Mouse (Mus musculus) stomach, embryonic 14.5 days (tissue): ENCODE data around the gene 1500009C09Rik. TPM values are rescaled to one million over a fixed set of nuclear protein-coding genes. Genes with fewer than 3 reads are reported as not detected.

ENCODE experiments used
- ATAC-seq: fragments of 200-750 bp; cut with Nextera tagmentation; 2 replicates; pipeline ENCODE4 v1.8.0; 2017; ENCODE audit warnings: low read depth, moderate TSS enrichment; ENCODE audit not compliant: insufficient number of reproducible peaks, insufficient read depth, low FRiP score
- H3K27ac ChIP-seq: fragments of 300-500 bp; sonication (generic); 2 replicates; pipeline ENCODE4 v1.5.1; 2014; ENCODE audit warnings: mild to moderate bottlenecking, low read length, moderate library complexity, mixed read lengths
- H3K27me3 ChIP-seq: fragments of 300-500 bp; sonication (generic); 2 replicates; pipeline ENCODE4 v1.6.1; 2014; ENCODE audit warnings: low read length, control low read depth, mixed read lengths; ENCODE audit not compliant: control insufficient read depth, insufficient read depth
- H3K36me3 ChIP-seq: fragments of 300-500 bp; sonication (generic); 2 replicates; pipeline ENCODE4 v1.6.1; 2014; ENCODE audit warnings: mild to moderate bottlenecking, control low read depth, low read length, moderate library complexity, mixed read lengths; ENCODE audit not compliant: control insufficient read depth, insufficient read depth
- H3K4me1 ChIP-seq: fragments of 300-500 bp; sonication (generic); 2 replicates; pipeline ENCODE4 v1.6.1; 2014; ENCODE audit warnings: low read length, control low read depth, mixed read lengths; ENCODE audit not compliant: control insufficient read depth, insufficient read depth
- H3K4me2 ChIP-seq: fragments of 300-500 bp; sonication (generic); replicated peaks from 2 replicates; pipeline ENCODE4 v1.6.1; 2014; ENCODE audit warnings: low read depth, low read length, control low read depth
- H3K4me3 ChIP-seq: fragments of 300-500 bp; sonication (generic); 2 replicates; pipeline ENCODE4 v1.5.1; 2014; ENCODE audit warnings: low read depth, low read length, control low read depth
- H3K9ac ChIP-seq: fragments of 300-500 bp; sonication (generic); replicated peaks from 2 replicates; pipeline ENCODE4 v1.6.1; 2014; ENCODE audit warnings: low read depth, mild to moderate bottlenecking, control low read depth, low read length, moderate library complexity, mixed read lengths
- H3K9me3 ChIP-seq: fragments of 300-500 bp; sonication (generic); 2 replicates; pipeline ENCODE4 v1.6.1; 2016; ENCODE audit warnings: low read depth, low read length, control low read depth; ENCODE audit not compliant: control insufficient read depth
- WGBS: fragments of 180-500 bp; shearing (Covaris S2); extraction: QIAGEN DNeasy Blood & Tissue Kit; methylation state at CpG from one replicate; pipeline ENCODE4 v1.1.7; 2014; 5-methylcytosine and 5-hydroxymethylcytosine counted together
- polyA plus RNA-seq: library from polyadenylated mRNA; unstranded; fragments of >200 nt; fragmentation: Nextera tagmentation; extraction: Ambion mirVana; gene quantifications from 2 replicates; pipeline ENCODE4 v1.2.1, GENCODE M21; 2014

1500009C09Rik gene
- polyA plus RNA-seq, 1 experiment from 2014 or later = not detected

DNA sequence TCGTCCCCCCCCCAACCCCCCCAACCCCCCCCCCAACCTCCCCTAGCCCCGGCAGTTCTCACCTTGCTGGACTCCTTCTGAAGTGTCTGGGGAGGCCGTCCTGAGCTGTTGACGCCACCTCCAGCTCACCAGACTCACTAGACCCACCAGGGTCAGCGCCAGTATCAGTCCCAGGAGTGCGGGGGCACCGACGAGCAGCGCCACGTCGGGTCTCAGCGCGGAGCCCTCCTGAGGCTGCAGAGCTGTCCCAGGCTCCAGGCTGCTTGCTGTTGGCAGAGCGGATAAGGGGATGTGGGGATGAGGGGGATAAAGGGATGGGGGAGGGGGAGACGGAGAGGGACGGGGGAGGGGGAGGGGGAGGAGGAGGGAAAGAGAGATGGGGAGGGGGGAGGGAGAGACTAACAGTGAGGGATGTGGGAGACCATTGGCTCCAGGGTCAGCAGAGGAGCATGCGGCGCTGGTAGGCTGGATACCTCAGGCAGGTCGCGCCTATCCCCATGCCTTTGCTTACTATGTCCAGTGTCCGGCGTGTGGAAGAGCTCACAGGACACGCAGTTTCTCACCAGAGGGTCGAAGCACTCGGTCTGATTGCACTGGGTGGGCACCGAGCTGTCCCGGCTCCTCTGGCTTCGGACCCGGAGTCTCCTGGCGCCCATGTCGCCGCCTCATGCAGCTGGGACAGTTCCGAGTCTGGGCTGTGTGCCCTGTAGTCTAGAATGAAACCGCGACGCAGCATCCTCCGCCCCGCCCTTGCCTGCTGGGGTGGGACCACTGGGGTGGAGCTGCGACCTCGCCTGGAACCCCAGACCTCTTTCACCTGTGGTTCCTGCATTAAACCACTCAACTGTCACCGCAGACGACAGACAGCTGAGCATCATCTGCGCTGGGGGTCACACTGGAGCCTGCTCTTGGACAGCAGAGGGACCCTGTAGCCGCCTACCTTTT is 28.3 kb upstream of the 1500009C09Rik start, which contains the start of gene Tnfrsf13c:
Gene Tnfrsf13c, minus strand, starts transcription at position 713 of the 945 bp plus-strand sequence.
- H3K4me3 ChIP-seq = peak within 1 kb of the TSS; percentile 20
- 2% methylated on average over 42 of the region's 44 CpGs for WGBS
- H3K4me1 ChIP-seq = no peaks in the 10 kb centered on the region
- no peak; the same call in 1 of the 2 replicates for ATAC-seq
- no peak within 1 kb of the TSS for H3K9ac ChIP-seq
- H3K4me2 ChIP-seq = peak within 1 kb of the TSS; percentile 40
- no peaks in the 10 kb centered on the region for H3K9me3 ChIP-seq
- no peaks in the 10 kb centered on the region for H3K36me3 ChIP-seq
- H3K27ac ChIP-seq = no peak within 1 kb of the TSS
- 0 out of 2 replicates have a peak, but pooled peaks cover 6% of the 10 kb centered on the region for H3K27me3 ChIP-seq

DNA sequence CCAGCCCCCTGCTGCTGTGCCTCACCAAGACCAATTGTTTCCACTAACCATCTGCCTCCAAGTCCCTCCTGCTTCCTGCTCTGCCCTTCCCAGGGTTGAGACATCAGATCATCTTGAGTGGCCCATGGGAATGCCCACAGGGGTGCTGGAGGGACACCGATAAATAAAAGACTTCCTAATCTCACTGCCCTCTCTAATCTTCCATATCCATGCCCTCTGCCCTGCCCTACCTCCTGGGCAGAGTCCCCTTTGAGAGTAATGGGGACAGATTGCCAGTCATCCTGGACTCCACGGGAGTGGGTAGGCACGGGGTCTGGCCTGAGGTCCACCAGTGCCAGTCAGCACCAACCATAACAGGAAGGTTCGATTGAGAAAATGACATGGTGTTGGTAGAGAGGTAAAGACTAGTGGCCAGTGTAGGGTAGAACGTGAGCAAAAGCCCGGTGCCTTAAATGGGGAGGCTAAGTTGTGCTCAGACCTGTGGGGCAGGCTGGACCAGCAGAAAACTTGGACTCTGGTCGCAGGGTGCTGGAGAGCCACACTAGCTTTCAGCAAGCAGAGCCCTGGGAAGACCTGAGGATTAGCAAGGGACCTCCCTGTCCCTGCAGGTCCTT is 27.5 kb upstream of the 1500009C09Rik start:
- H3K36me3 ChIP-seq = no peaks in the 10 kb centered on the region
- peak overlapping the region; percentile 20; the same call in 1 of the 2 replicates for H3K4me3 ChIP-seq
- WGBS = 41% methylated on average over 7 of the region's 7 CpGs

DNA sequence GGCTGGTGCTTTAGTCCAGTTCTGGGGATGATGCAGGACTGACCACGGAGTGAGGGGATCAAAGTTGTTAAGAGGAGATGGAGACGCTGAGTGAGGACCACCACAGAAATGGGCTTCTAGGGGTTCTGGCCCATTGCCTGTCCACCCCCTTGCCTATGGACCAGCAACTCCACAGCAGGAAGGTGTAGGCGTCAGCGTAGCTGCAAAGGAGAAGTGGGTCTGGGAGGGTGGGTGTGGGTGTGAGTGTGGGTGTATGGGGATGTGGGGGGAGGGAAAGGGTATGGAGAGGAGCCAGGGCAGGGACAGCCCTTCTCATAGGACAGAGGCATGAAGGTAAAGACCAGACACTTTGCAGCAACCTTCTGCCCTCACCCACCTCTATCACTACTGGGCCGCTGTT is 26.4 kb upstream of the 1500009C09Rik start:
- Histone ChIP-seq H3K9me3 (no peaks in the 10 kb centered on the region), H3K27ac (no peak overlapping the region), H3K9ac (no peak overlapping the region), H3K36me3 (no peaks in the 10 kb centered on the region), H3K27me3 (0 out of 2 replicates have a peak, but pooled peaks cover 6% of the 10 kb centered on the region), H3K4me3 (no peak overlapping the region), H3K4me2 (no peak overlapping the region), H3K4me1 (no peaks in the 10 kb centered on the region)
- ATAC-seq = no peak
- WGBS = 88% methylated on average over 5 of the region's 5 CpGs

More for the DNA sequence above, 27.5 kb upstream of the 1500009C09Rik start:
- H3K27me3 ChIP-seq = 0 out of 2 replicates have a peak, but pooled peaks cover 6% of the 10 kb centered on the region
- H3K9ac ChIP-seq = no peak overlapping the region
- H3K4me1 ChIP-seq = no peaks in the 10 kb centered on the region
- no peaks in the 10 kb centered on the region for H3K9me3 ChIP-seq
- H3K4me2 ChIP-seq = peak overlapping the region; percentile 40
- ATAC-seq = no peak
- H3K27ac ChIP-seq = no peak overlapping the region

DNA sequence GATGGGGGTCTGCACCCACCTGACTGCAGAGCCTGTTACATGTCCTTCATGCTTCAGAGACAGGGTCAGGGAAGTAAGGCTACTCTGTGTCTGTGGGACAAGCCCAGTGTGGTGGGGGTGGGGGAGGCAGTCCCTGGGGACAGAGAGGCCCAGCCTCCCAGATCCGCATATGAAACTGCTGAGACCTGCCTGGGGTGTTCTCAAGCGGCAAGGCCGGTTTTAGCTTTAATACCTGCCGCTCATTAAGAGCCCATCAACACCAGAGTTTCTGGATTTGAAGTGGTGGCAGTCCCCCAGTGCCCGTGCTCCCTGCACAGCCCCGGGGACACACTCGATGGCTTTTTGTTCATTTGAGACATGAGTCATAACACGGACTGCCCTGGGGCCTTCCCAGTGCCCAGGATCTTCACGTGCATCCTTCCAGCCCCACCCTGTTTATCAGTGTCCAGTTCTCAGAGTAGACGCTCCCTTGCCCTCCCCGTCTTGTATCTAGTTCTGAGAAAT is 22.6 kb upstream of the 1500009C09Rik start:
- H3K4me1 ChIP-seq = no peaks in the 10 kb centered on the region
- no peaks in the 10 kb centered on the region for H3K36me3 ChIP-seq
- no peak; the same call in 1 of the 2 replicates for ATAC-seq
- H3K4me3 ChIP-seq = no peak overlapping the region
- H3K9ac ChIP-seq = no peak overlapping the region
- WGBS = 46% methylated on average over 11 of the region's 11 CpGs
- H3K4me2 ChIP-seq = no peak overlapping the region
- 0 out of 2 replicates have a peak, but pooled peaks cover 2% of the 10 kb centered on the region for H3K27me3 ChIP-seq
- H3K9me3 ChIP-seq = no peaks in the 10 kb centered on the region
- H3K27ac ChIP-seq = no peak overlapping the region

DNA sequence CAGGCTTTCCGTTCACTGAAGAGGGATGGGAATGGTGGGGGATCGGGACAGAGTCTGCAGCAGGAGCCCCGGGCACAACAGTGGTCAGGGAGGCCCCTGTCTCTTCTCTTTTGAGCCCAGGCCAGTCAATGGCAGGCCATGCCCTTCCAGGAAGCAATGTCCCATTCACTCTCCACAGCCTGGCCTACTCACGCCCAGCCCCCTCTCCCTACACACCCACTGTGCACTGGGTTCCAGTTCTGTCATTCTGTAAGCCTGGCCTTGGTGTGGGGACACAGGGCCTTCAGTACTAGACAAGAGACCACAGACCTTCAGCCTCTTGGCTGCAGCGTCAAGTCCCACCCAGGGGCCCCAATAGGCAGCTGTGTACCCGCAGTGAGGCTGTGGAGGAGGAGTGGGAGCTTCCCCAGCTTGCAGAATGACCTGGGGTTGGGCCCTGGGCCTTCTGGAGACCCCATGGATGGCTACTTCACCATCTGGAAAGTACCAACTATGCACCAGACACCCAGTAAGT is 22.0 kb upstream of the 1500009C09Rik start:
- WGBS = 73% methylated on average over 6 of the region's 6 CpGs
- Histone ChIP-seq H3K4me3 (no peak overlapping the region), H3K27ac (no peak overlapping the region), H3K9ac (no peak overlapping the region), H3K4me2 (no peak overlapping the region), H3K4me1 (no peaks in the 10 kb centered on the region), H3K36me3 (no peaks in the 10 kb centered on the region), H3K27me3 (no peaks in the 10 kb centered on the region), H3K9me3 (no peaks in the 10 kb centered on the region)
- no peak for ATAC-seq

DNA sequence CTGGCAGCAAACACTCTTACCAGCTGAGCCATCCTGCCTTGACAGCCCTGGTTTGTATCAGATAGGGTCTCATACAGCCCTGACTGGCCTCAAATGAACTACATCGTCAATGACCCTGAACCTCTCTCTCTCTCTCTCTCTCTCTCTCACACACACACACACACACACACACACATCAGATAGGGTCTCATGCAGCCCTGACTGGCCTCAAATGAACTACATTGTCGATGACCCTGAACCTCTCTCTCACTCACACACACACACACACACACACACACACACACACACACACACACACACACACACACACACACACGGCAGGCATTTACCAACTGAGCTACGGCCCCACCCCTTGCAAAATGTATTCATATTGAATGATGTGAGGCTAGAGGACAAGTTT is 21.1 kb upstream of the 1500009C09Rik start:
- Histone ChIP-seq H3K9ac (no peak overlapping the region), H3K4me3 (no peak overlapping the region), H3K27ac (no peak overlapping the region), H3K4me1 (no peaks in the 10 kb centered on the region), H3K4me2 (no peak overlapping the region), H3K27me3 (no peaks in the 10 kb centered on the region), H3K9me3 (no peaks in the 10 kb centered on the region), H3K36me3 (no peaks in the 10 kb centered on the region)
- 69% methylated on average over 4 of the region's 4 CpGs for WGBS
- ATAC-seq = no peak

DNA sequence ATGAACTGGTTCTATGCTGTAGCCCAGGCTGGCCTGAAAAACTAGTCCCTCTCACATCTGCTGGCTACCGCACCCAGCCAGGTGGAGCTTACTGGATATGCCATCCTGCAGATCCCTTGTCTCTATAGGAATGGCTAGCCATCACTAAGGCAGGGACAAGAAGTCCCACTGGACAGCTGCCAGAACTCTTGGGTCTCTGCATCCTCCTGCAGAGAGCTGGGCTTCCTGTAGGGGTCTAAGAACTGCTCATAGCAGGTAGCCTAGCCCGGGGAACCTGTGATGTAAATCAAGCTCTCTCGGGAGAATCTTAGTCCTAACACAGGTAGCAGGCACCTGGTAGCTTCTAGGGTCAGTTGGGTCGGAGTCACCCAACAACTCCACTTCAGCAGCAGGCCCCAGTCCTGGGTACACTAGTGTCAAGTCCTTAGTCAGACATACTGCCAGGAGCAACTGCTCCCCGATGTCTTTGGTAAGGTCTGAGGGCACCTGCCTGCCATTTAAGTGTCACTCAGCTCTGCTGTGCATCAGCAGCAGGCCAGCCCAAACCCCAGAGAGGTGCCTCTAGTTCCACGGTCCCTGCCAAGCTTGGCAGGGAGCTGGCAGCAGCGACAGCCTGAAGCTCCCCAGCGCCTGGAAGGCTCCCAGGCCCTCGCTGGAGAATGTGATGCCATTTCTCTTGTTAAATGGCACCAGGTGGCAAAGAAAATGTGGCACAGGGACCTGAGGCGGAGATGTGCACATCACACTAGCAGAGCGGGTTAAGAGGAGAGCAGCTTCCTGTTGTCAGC is 20.4 kb upstream of the 1500009C09Rik start:
- Histone ChIP-seq H3K4me1 (no peaks in the 10 kb centered on the region), H3K4me3 (no peak overlapping the region), H3K36me3 (no peaks in the 10 kb centered on the region), H3K9ac (no peak overlapping the region), H3K4me2 (no peak overlapping the region), H3K9me3 (no peaks in the 10 kb centered on the region), H3K27ac (no peak overlapping the region), H3K27me3 (no peaks in the 10 kb centered on the region)
- WGBS = 69% methylated on average over 11 of the region's 11 CpGs
- no peak for ATAC-seq

DNA sequence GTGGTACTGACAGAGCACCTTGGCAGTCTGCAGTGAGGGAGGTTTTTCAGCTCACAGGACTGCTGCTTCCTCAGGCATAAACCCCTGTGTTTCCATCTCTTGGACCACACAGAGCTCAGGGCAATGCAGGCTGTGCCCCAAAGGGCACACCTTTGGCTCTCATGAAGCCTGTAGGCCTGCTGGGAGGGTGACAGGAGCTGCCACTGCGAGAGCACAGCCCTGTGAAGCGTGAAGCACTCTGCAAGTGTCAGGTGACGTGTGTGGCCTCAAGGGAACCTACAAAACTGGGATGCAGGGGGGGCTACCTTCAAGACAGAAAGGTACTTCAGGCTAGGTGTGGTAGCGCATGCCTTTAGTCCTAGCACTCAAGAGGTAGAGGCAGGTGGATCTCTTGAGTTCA is 19.5 kb upstream of the 1500009C09Rik start:
- no peak for ATAC-seq
- H3K27ac ChIP-seq = no peak overlapping the region
- no peaks in the 10 kb centered on the region for H3K27me3 ChIP-seq
- 72% methylated on average over 4 of the region's 4 CpGs for WGBS
- H3K4me1 ChIP-seq = no peaks in the 10 kb centered on the region
- no peak overlapping the region for H3K4me3 ChIP-seq
- H3K9me3 ChIP-seq = no peaks in the 10 kb centered on the region
- H3K4me2 ChIP-seq = no peak overlapping the region
- no peaks in the 10 kb centered on the region for H3K36me3 ChIP-seq
- no peak overlapping the region for H3K9ac ChIP-seq
